Mouse (Mus musculus) midbrain, embryonic 16.5 days (tissue): ENCODE measurements at regions not wholly inside any gene's neighbourhood (a gene's known extent, or its start where the extent isn't known, plus 50 kb on each side); places are given as distances from the start of the nearest gene placed in this dataset.
"Not testable (repeated sequence)": the region's sequence is repeated elsewhere in the genome, so short reads cannot be mapped to it uniquely, and the experiment has no call there.

Experiments used
- ATAC-seq: fragments of 200-750 bp; cut with Nextera tagmentation; 2 replicates; pipeline ENCODE4 v1.8.0; 2017; ENCODE audit warnings: moderate TSS enrichment
- H3K27ac ChIP-seq: fragments of 300-500 bp; sonication (generic); 2 replicates; pipeline ENCODE4 v1.5.1; 2014; ENCODE audit warnings: mild to moderate bottlenecking, low read length, mixed read lengths
- H3K27me3 ChIP-seq: fragments of 300-500 bp; sonication (generic); 2 replicates; pipeline ENCODE4 v1.6.1; 2014; ENCODE audit warnings: low read depth, low read length, mixed read lengths; ENCODE audit not compliant: control insufficient read depth, insufficient read depth
- H3K36me3 ChIP-seq: fragments of 300-500 bp; sonication (generic); 2 replicates; pipeline ENCODE4 v1.6.1; 2014; ENCODE audit warnings: mild to moderate bottlenecking, low read length, moderate library complexity, mixed read lengths; ENCODE audit not compliant: control insufficient read depth, insufficient read depth
- H3K4me1 ChIP-seq: fragments of 300-500 bp; sonication (generic); 2 replicates; pipeline ENCODE4 v1.6.1; 2014; ENCODE audit warnings: mild to moderate bottlenecking, low read length, mixed read lengths; ENCODE audit not compliant: control insufficient read depth, insufficient read depth
- H3K4me2 ChIP-seq: fragments of 300-500 bp; sonication (generic); 2 replicates; pipeline ENCODE4 v1.6.1; 2014; ENCODE audit warnings: mild to moderate bottlenecking, low read length, mixed read lengths
- H3K4me3 ChIP-seq: fragments of 300-500 bp; sonication (generic); 2 replicates; pipeline ENCODE4 v1.5.1; 2014; ENCODE audit warnings: low read depth, mild to moderate bottlenecking, low read length, moderate library complexity, mixed read lengths
- H3K9ac ChIP-seq: fragments of 300-500 bp; sonication (generic); 2 replicates; pipeline ENCODE4 v1.6.1; 2014; ENCODE audit warnings: low read depth, low read length, mixed read lengths
- H3K9me3 ChIP-seq: fragments of 300-500 bp; sonication (generic); replicated peaks from 2 replicates; pipeline ENCODE4 v1.6.1; 2014; ENCODE audit warnings: mild to moderate bottlenecking, low read length, mixed read lengths; ENCODE audit not compliant: control insufficient read depth, poor library complexity, severe bottlenecking
- WGBS: fragments of 180-500 bp; shearing (Covaris S2); extraction: QIAGEN DNeasy Blood & Tissue Kit; methylation state at CpG from one replicate; pipeline ENCODE4 v1.1.7; 2014; 5-methylcytosine and 5-hydroxymethylcytosine counted together

DNA sequence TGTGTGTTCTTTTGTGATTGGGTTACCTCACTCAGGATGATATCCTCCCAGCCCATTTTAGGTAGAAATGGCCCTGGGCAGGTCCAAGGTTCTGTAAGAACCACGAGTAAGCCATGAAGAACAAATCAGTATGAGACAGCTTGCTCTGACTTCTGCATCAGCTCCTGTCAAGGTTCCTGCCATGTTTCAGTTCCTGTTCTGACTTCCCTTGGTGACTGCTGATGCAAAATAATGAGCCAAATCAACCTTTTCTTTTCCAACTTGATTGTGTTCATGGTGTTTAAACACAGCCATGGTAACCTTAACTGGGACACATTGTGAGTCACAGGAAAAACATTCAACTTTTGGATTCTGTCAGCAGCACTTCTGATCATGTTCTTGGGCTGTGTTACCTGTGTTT lies 667.4 kb upstream of the Igfbp7 start:
- Histone ChIP-seq H3K27me3 (no peaks in the 10 kb centered on the region), H3K27ac (no peak overlapping the region), H3K4me2 (no peak overlapping the region), H3K9ac (no peak overlapping the region), H3K9me3 (no peaks in the 10 kb centered on the region), H3K36me3 (no peaks in the 10 kb centered on the region), H3K4me3 (no peak overlapping the region), H3K4me1 (no peaks in the 10 kb centered on the region)
- no peak for ATAC-seq
- WGBS, result 61% methylated on average over 1 of the region's 1 CpGs

DNA sequence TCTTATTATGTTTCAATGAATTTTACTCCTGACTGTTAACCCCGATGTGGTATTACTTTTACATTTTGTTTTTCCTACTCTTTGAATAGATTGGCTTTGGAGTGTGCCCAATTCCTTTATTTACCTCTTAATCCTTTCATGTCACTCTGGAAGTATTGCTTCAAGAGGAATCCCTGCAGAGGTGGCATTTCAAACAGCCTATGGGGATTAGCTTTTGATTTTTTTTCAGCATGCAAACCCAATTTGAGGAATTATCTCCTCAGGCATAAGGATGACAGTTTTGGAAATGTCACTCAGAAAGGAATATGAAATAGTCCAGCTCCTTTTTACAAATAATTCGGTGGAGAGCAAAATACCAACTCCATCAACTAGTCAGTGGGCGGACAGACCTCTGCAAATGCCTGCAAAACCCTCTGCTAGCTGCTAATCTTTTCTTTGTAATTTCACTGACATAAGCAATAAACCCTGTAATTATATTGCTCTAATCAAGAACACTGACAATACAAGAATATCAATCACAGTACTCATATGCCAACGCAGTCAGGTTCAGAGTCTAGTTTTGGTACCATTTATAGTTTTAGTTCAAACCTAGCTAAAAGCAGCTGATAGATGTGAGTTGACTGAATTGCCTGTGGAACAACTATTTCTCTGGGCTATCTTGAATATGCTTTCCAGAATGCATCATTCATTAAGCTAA lies 624.9 kb upstream of the Igfbp7 start:
- peak overlapping the region; percentile 39; the same call in 1 of the 2 replicates for H3K27ac ChIP-seq
- H3K4me2 ChIP-seq, result no peak overlapping the region
- no peaks in the 10 kb centered on the region for H3K27me3 ChIP-seq
- peak; percentile 72; the same call in 1 of the 2 replicates for ATAC-seq
- no peaks in the 10 kb centered on the region for H3K36me3 ChIP-seq
- WGBS, result 34% methylated on average over 4 of the region's 4 CpGs
- H3K9ac ChIP-seq, result no peak overlapping the region
- no peak overlapping the region for H3K4me3 ChIP-seq
- no peaks in the 10 kb centered on the region for H3K9me3 ChIP-seq
- H3K4me1 ChIP-seq, result no peaks in the 10 kb centered on the region

DNA sequence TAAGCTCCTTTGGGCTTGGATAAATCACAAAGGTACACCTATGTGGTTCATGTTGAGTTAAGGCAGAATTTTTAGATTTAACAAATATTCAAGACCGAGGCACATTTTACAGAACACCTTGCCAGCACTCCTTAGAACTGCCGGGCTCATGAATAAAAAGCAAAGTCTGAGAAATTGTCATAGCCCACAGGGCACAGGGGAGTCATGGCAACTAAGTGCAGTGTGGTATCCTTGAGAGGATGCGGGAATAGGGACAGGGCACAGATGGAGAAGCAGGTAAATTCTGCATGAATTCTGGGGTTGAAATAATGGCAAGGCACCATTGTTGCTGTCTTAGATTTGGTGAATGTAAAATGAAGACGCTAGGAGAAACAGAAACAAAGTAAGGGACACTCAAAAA lies 609.7 kb upstream of the Igfbp7 start:
- no peak overlapping the region for H3K4me3 ChIP-seq
- no peaks in the 10 kb centered on the region for H3K4me1 ChIP-seq
- H3K36me3 ChIP-seq, result no peaks in the 10 kb centered on the region
- peak; percentile 89 for ATAC-seq
- no peaks in the 10 kb centered on the region for H3K9me3 ChIP-seq
- no peaks in the 10 kb centered on the region for H3K27me3 ChIP-seq
- no peak overlapping the region for H3K27ac ChIP-seq
- no peak overlapping the region for H3K4me2 ChIP-seq
- H3K9ac ChIP-seq, result no peak overlapping the region
- 71% methylated on average over 4 of the region's 4 CpGs for WGBS

DNA sequence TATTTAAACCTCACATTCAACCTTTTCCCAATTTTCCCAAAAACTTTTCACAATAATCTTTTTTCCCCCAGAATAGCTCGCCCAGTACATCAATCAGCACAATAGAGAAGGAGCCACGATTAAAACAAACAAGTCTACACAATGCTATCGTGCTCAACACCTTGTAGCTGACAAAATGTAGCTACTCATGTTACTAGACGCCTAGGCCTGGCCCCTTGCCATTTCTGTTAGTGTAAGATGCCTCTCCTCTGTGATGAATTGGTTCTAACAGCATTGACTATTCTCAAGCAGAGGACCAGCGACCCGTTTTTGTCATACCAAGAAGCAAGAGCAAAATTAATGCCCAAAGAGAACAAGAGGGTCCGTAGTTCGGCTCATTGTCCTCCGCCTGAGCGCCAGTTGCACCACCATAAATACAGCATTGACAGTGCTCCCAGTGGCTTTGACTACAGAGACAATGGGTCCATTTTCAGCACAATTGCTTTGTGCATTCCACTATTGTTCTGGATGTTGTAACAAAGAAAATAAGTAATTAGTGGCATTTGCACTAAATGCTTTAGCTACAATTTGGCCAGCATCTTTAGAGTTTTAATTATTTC lies 578.7 kb upstream of the Igfbp7 start:
- Histone ChIP-seq H3K27ac (no peak overlapping the region), H3K4me3 (no peak overlapping the region), H3K27me3 (no peaks in the 10 kb centered on the region), H3K36me3 (no peaks in the 10 kb centered on the region), H3K9me3 (no peaks in the 10 kb centered on the region), H3K9ac (no peak overlapping the region), H3K4me1 (no peaks in the 10 kb centered on the region), H3K4me2 (no peak overlapping the region)
- no peak for ATAC-seq
- WGBS, result 72% methylated on average over 10 of the region's 10 CpGs

DNA sequence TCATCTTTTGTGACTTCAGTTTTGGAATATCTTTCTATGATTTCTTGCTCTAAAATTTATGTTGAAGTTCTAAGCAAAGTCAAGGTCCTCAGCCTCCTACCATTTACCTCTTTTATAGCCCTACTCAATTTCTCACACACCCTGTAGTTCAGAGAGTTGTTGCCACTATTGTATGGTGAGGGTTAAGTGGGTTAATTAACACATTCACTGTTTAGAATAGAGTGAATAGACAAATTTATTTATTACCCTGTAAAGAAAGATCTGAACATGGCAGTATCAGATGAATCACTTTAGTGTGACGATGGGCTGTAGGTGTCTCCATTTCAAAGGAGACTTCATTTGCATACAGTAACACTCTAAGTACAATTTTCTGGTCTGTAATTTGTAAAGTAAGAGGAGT lies 577.4 kb upstream of the Igfbp7 start:
- Histone ChIP-seq H3K4me1 (no peaks in the 10 kb centered on the region), H3K4me2 (no peak overlapping the region), H3K27me3 (no peaks in the 10 kb centered on the region), H3K36me3 (no peaks in the 10 kb centered on the region), H3K9me3 (no peaks in the 10 kb centered on the region), H3K9ac (no peak overlapping the region), H3K27ac (no peak overlapping the region), H3K4me3 (no peak overlapping the region)
- no peak for ATAC-seq
- 55% methylated on average over 1 of the region's 1 CpGs for WGBS

DNA sequence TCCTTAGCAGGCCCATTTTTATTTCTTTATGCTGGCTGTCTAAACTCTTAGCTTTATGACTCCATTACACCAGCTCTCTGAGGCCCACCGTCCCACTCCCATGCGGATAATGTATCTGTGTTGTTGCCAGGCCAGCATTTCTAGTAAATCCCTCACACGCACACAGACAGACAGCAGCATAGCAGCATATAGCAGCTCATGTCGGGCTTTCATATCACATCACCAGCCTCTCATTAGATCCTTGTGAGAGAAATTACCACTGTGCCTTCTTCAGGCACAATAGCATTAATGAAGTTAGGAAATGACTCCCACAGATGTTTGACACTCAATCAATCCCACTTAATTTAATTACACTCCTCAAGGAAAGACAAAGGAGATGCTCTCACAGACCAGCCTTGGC lies 532.2 kb upstream of the Igfbp7 start:
- H3K27ac ChIP-seq, H3K36me3 ChIP-seq, H3K9ac ChIP-seq, H3K9me3 ChIP-seq, H3K27me3 ChIP-seq, H3K4me2 ChIP-seq, H3K4me1 ChIP-seq, H3K4me3 ChIP-seq: not testable (repeated sequence)
- 66% methylated on average over 4 of the region's 4 CpGs for WGBS
- peak; percentile 39; the same call in 1 of the 2 replicates for ATAC-seq

DNA sequence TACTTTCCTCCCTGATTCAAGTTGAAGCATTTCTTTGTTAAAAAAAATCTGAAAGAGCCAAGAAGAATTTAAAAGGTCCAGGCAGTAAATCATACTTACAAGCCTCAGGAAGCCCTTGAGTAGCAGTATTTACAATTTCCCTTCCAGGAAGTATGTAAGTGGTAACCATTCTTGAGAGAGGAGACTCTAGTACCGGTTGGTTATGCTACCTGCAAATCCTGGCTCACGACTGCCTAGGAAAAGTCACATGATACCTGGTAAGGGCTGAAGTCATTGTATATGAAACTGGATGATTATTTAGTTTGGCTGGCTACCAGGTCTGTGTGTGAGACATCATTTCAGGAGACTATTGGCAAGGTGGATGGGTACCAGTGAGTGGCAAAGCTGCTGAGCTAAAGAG lies 524.0 kb upstream of the Igfbp7 start:
- Histone ChIP-seq H3K27me3 (no peaks in the 10 kb centered on the region), H3K36me3 (no peaks in the 10 kb centered on the region), H3K27ac (no peak overlapping the region), H3K4me3 (no peak overlapping the region), H3K4me1 (no peaks in the 10 kb centered on the region), H3K9ac (no peak overlapping the region), H3K9me3 (no peaks in the 10 kb centered on the region), H3K4me2 (no peak overlapping the region)
- no peak for ATAC-seq
- 92% methylated on average over 2 of the region's 2 CpGs for WGBS

DNA sequence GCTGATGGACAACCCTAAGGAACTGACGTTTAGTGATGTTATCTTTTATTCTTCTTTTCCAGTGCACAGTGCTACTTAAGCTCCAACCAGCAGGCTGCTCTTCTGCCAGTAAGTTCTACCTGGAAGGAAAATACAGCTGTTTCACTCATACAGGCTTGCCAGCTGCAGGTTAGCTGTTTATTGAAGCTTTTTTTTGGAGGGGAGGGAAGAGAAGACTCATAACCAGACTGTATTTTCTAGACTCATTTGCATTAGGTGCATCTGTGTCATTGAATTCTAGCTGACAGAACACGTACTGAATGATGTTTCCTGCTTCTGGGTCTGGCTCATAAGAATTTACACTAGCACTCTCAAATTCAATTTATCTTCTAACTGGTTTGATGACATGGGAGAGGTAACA lies 513.3 kb upstream of the Igfbp7 start:
- ATAC-seq, result no peak
- WGBS, result 76% methylated on average over 2 of the region's 2 CpGs
- H3K27ac ChIP-seq, result no peak overlapping the region
- H3K36me3 ChIP-seq, result no peaks in the 10 kb centered on the region
- no peak overlapping the region for H3K4me3 ChIP-seq
- H3K9ac ChIP-seq, result no peak overlapping the region
- no peaks in the 10 kb centered on the region for H3K27me3 ChIP-seq
- H3K9me3 ChIP-seq, result no peaks in the 10 kb centered on the region
- H3K4me2 ChIP-seq, result no peak overlapping the region
- 0 out of 2 replicates have a peak, but pooled peaks cover 3% of the 10 kb centered on the region for H3K4me1 ChIP-seq

DNA sequence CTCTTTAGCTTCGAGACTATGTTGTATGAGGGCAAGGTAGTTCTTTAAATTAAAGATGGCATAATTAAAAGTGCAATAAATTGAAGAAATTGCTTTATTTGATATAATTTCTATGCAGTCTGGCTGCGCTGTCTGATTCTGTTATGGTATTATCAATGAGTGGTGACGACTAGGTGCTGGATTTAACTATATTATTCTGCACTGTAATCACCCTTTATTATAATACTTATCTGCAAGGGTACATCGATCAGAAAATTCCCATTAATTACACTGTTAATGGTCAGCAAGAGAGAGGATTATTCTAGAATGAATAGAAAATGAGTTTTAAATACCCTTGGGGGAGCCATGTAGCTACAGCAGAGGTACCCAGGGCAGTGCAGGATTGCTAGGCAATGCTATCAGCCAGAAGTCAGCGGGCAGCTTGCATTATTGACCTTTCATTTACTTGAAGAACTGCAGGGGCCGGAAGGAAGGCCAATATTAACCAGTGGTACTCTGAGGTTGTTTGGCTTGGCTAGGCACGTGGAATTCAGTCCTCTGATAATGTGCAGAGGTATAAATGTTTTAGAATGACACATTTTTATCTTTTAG lies 509.3 kb upstream of the Igfbp7 start:
- H3K9me3 ChIP-seq, result no peaks in the 10 kb centered on the region
- ATAC-seq, result no peak
- H3K4me2 ChIP-seq, result no peak overlapping the region
- no peak overlapping the region for H3K27ac ChIP-seq
- H3K4me3 ChIP-seq, result no peak overlapping the region
- 0 out of 2 replicates have a peak, but pooled peaks cover 3% of the 10 kb centered on the region for H3K4me1 ChIP-seq
- H3K9ac ChIP-seq, result no peak overlapping the region
- H3K36me3 ChIP-seq, result no peaks in the 10 kb centered on the region
- H3K27me3 ChIP-seq, result no peaks in the 10 kb centered on the region
- WGBS, result 38% methylated on average over 7 of the region's 7 CpGs
